Mouse (Mus musculus): ENCODE data around the gene Tjp2.

GRCm38 (mm10) chr19:24103802-24104201 is 121.0 kb downstream of the Tjp2 start:
- no peak for TF ChIP-seq UBTF (IDR thresholded peaks at IDR 0.05; ENCODE audit: low read depth, low read length)
- no peak for TF ChIP-seq POLR2A (IDR thresholded peaks at IDR 0.05; ENCODE audit: low read depth, low read length)
- TF ChIP-seq USF1 (IDR thresholded peaks at IDR 0.05; ENCODE audit: low read depth, low read length) = no peak
- TF ChIP-seq E2F4 (IDR thresholded peaks at IDR 0.05; ENCODE audit: insufficient replicate concordance, low read depth, low read length) = no peak
- no peak for TF ChIP-seq CTCF (conservative IDR thresholded peaks at IDR 0.05 in 1 of 2, IDR thresholded peaks at IDR 0.05 in 1 of 2; ENCODE audit: low read depth in 2 of 2, low read length in 2 of 2)
- TF ChIP-seq MAX (IDR thresholded peaks at IDR 0.05; ENCODE audit: low read length) = no peak
- no peak for TF ChIP-seq ZC3H11A (IDR thresholded peaks at IDR 0.05; ENCODE audit: low read depth, low read length)
- no peak for TF ChIP-seq CHD2 (IDR thresholded peaks at IDR 0.05; ENCODE audit: low read length)
- no peak for TF ChIP-seq HCFC1 (IDR thresholded peaks at IDR 0.05; ENCODE audit: low read depth, low read length)
- no peak for TF ChIP-seq SIN3A (IDR thresholded peaks at IDR 0.05; ENCODE audit: low read length)
- no peak for TF ChIP-seq ZMIZ1 (IDR thresholded peaks at IDR 0.05; ENCODE audit: low read depth, low read length)
